Mouse (Mus musculus) limb, embryonic 10.5 days (tissue): ENCODE results near the gene Prss54. TPM values are rescaled to one million over a fixed set of nuclear protein-coding genes. Genes with fewer than 3 reads are reported as not detected.
A peak's percentile ranks its signal among the peaks of the same experiment; 100 is the strongest.

Experiments
- DNase-seq: peaks from one replicate; pipeline ENCODE4 v3.0.0-alpha.2; 2017; ENCODE audit warnings: low spot score
- H3K27ac ChIP-seq: fragments of 300-500 bp; sonication (generic); 2 replicates; pipeline ENCODE4 v1.5.1; 2016; ENCODE audit warnings: mild to moderate bottlenecking
- H3K27me3 ChIP-seq: fragments of 300-500 bp; sonication (generic); 2 replicates; pipeline ENCODE4 v1.6.1; 2016; ENCODE audit warnings: low read depth, mild to moderate bottlenecking; ENCODE audit not compliant: poor library complexity, severe bottlenecking
- H3K36me3 ChIP-seq: fragments of 300-500 bp; sonication (generic); 2 replicates; pipeline ENCODE4 v1.6.1; 2016; ENCODE audit warnings: mild to moderate bottlenecking, moderate library complexity
- H3K4me1 ChIP-seq: fragments of 300-500 bp; sonication (generic); 2 replicates; pipeline ENCODE4 v1.6.1; 2016
- H3K4me3 ChIP-seq: fragments of 300-500 bp; sonication (generic); 2 replicates; pipeline ENCODE4 v1.5.1; 2016; ENCODE audit warnings: mild to moderate bottlenecking, moderate library complexity
- H3K9me3 ChIP-seq: fragments of 300-500 bp; sonication (generic); replicated peaks from 2 replicates; pipeline ENCODE4 v1.6.1; 2016; ENCODE audit warnings: mild to moderate bottlenecking
- WGBS: fragments of 180-500 bp; shearing (Covaris S2); methylation state at CpG from one replicate; pipeline ENCODE4 v1.1.7; 2016; 5-methylcytosine and 5-hydroxymethylcytosine counted together
- polyA plus RNA-seq: library from polyadenylated mRNA; unstranded; fragments of >200 nt; fragmentation: Nextera tagmentation; extraction: Ambion mirVana; gene quantifications from 2 replicates; pipeline ENCODE4 v1.2.1, GENCODE M21; 2016

Gene Prss54
- polyA plus RNA-seq, 1 experiment from 2014 or later, result not detected

DNA sequence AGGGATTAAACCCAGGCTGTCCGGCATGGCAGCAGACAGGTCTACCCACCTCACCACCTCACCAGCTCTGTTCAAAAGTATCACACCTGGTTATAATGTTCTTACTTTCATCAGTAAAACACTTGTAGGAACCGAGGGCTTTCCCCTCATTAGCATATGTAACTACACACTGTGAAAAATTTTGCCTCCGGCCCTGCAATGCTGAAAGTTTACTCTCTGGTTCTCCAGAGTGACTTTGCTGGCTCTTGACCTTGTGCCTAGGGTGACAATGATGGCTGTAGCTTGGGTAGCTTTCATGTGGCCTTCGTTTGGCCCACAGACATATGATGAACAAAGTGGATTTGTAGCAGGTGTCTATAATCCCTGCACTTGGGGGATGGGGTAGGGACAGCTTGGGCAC is 29.2 kb downstream of the Prss54 start:
- WGBS, result 87% methylated on average over 4 of the region's 4 CpGs
- Histone ChIP-seq H3K27me3 (no peaks in the 10 kb centered on the region), H3K27ac (no peak overlapping the region), H3K4me1 (peaks cover 7% of the 10 kb centered on the region), H3K36me3 (no peaks in the 10 kb centered on the region), H3K9me3 (no peaks in the 10 kb centered on the region), H3K4me3 (no peak overlapping the region)
- no peak for DNase-seq

DNA sequence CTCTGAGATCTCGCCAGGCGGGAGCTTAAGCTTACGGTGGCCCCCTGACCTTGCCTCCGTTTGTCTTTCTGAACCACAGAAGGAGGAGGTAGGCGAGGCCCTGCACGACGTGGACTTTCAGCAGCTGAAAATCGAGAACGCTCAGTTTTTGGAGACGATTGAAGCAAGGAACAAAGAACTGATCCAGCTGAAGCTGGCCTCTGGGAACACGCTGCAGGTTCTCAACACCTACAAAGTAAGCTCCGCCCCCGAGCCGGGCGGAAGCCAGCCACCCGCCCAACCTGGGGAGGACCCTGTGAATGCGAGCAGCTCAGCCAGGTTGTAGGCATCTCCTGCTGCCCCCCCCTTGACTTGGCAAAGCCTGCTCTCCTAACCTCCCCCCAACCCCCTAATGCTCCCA is 30.3 kb downstream of the Prss54 start:
- DNase-seq, result no peak
- H3K27me3 ChIP-seq, result no peaks in the 10 kb centered on the region
- H3K36me3 ChIP-seq, result no peaks in the 10 kb centered on the region
- 76% methylated on average over 17 of the region's 17 CpGs for WGBS
- H3K27ac ChIP-seq, result no peak overlapping the region
- H3K9me3 ChIP-seq, result no peaks in the 10 kb centered on the region
- no peak overlapping the region for H3K4me3 ChIP-seq
- peaks cover 7% of the 10 kb centered on the region for H3K4me1 ChIP-seq

DNA sequence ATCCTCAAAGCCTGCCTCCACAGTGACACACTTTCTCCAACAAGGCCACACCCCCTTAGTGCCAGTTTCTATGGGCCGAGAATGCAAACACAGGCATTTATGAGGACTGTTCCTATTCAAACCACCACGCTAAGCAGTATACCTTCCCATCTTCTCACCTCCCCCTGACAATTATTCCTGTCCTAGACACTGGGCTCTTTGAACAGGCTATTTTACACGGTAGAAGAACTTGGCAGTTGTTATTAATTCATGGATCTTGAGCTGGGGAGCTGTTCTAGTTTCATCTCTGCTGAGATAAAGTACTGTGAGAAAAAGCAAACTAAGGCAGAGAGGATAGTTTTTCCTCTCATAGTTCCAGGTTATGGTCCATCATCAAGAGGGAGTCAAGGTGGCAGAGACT is 33.1 kb downstream of the Prss54 start:
- DNase-seq, result no peak
- Histone ChIP-seq H3K4me1 (peaks cover 6% of the 10 kb centered on the region), H3K4me3 (no peak overlapping the region), H3K36me3 (no peaks in the 10 kb centered on the region), H3K9me3 (no peaks in the 10 kb centered on the region), H3K27ac (no peak overlapping the region), H3K27me3 (no peaks in the 10 kb centered on the region)
- WGBS, result 88% methylated on average over 3 of the region's 3 CpGs

DNA sequence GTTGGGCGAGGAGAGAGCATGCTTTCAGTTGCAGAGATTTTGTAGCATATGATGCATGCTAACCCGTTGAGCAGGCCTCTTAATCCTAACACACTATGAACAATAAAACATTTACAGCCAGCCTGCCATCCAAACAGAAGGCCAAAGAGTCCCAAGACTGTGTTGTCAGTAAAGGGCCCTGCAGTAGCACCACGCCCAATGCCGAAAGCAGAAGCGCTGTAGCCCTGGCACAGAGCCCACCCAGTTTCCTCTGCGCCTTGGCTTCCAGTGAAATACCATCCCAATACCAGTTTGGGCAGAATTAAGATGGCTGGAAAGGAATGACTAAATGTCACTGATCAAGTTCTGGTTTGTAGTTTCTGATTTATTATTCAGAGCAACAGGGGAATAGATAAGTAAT is 33.9 kb downstream of the Prss54 start:
- Histone ChIP-seq H3K9me3 (no peaks in the 10 kb centered on the region), H3K4me3 (no peak overlapping the region), H3K4me1 (no peaks in the 10 kb centered on the region), H3K36me3 (no peaks in the 10 kb centered on the region), H3K27ac (no peak overlapping the region), H3K27me3 (no peaks in the 10 kb centered on the region)
- whole genome bisulfite sequencing, result 91% methylated on average over 6 of the region's 6 CpGs
- no peak for DNase-seq

DNA sequence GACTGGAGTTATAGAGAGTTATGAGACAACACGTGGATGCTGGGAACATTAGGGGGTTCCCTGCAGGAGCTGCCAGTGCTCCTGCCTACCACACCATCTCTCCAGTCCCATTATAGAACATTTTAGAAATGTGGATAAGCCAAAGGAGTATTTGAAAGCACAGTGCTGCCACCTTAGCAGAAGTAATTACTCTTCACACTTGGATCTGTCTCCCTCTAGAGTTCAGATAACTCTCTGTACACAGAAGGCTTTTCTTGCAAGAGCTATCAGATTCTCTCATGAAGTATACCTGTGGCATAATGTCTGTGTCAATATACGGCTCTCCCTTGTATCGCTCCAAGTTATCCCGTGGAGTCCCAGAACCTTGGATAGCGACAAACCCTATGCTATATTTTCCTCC is 36.7 kb downstream of the Prss54 start:
- no peaks in the 10 kb centered on the region for H3K4me1 ChIP-seq
- no peak for DNase-seq

DNA sequence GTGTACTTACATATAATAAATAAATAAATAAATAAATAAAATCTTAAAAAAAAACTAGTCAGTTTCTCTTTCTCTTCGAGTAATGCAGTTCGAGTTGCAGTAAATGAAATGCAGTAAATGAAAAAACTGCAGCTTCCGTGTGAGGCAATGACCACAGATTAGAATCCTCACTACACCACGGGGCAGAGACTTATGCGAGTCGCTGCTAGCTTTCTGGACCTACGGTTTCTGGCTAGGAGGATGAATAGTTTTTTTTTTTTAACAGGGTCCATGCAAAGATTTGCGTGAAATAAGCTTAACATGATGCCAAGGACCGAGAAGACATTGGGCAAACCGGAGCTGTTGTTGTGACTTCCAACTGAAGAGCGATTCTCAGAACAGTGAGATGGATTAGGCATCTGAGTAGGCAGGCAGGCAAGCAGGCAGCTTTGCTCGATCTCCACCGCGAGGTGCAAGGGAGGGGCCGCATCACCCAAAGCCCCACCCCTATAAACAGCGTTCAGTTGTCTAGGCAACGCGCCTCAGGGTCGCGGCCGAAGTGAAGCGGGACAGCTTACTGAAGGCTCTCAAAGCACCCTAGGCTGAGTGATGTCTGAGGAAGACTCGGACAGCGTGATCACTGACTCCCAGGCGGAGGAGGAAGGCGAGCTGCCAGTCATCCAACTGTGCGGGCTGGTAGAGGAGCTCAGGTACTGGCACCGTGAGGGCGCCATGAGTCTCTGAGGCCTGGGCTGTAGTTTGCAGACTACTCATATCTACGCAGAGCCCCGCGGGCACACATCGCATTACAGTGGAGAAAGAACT is 42.4 kb downstream of the Prss54 start, which contains the start of gene Ccdc113:
Gene Ccdc113 (plus strand): TSS at position 502 of the 804 bp plus-strand sequence.
- Histone ChIP-seq H3K36me3 (no peaks in the 10 kb centered on the region), H3K4me1 (peaks cover 6% of the 10 kb centered on the region; the same call in 1 of the 2 replicates), H3K27ac (no peak within 1 kb of the TSS), H3K4me3 (peak within 1 kb of the TSS; percentile 56), H3K27me3 (no peaks in the 10 kb centered on the region), H3K9me3 (no peaks in the 10 kb centered on the region)
- peak; percentile 71 for DNase-seq
- WGBS, result 13% methylated on average over 33 of the region's 33 CpGs

More for the DNA sequence above, 36.7 kb downstream of the Prss54 start:
- 84% methylated on average over 5 of the region's 5 CpGs for WGBS
- Histone ChIP-seq H3K4me3 (no peak overlapping the region), H3K27ac (no peak overlapping the region), H3K36me3 (no peaks in the 10 kb centered on the region), H3K27me3 (no peaks in the 10 kb centered on the region), H3K9me3 (no peaks in the 10 kb centered on the region)

DNA sequence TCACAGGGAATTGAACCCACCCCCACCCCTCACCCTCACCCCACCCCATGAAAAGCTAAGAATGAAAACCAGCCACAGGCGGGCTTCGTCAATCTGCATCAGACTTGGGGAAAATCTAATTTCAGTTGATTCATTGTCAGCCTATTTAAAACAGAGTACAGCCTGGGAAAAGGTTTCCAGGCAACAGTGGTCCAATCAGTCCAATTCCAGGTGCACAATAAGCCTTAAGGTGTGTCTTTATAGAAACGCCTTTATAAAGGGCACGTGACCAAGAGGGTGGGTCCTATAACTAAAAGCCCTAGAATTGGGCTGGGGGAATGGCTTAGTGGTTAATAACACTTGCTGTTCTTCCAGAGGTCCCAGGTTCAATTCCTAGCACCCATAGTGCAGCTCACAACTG is 43.9 kb downstream of the Prss54 start:
- no peaks in the 10 kb centered on the region for H3K36me3 ChIP-seq
- H3K27me3 ChIP-seq, result no peaks in the 10 kb centered on the region
- no peak overlapping the region for H3K27ac ChIP-seq
- H3K4me3 ChIP-seq, result no peak overlapping the region
- WGBS, result 72% methylated on average over 4 of the region's 4 CpGs
- DNase-seq, result no peak
- H3K4me1 ChIP-seq, result peaks cover 6% of the 10 kb centered on the region; the same call in 1 of the 2 replicates
- H3K9me3 ChIP-seq, result no peaks in the 10 kb centered on the region

DNA sequence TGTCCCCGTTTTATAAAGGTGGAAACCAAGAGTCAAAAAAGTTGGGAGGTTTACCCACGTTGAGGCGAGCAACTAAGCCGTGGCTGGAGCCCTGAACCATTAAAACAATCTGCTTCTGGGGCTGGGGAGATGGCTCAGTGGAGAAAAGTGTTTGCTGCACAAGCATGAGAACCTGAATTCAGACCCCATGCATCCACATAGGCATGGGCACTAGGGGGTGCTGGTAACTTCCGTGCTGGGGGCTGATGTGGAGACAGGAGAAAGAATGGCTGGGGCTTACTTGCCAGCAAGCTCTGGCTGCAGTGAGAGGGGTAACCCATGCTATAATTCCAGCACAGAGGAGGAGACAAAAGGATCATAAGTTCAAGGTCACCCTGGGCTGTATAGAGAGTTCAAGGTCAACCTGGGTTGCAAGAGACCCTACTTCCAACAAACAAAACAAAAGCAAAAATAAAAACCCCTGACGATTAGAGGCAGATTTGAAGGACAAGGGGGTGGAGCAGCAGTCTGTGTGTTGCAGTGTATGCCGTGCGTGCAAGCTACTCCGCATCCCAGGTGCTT is 47.3 kb downstream of the Prss54 start:
- Histone ChIP-seq H3K27ac (no peak overlapping the region), H3K27me3 (no peaks in the 10 kb centered on the region), H3K9me3 (no peaks in the 10 kb centered on the region), H3K4me1 (0 out of 2 replicates have a peak, but pooled peaks cover 2% of the 10 kb centered on the region), H3K36me3 (no peaks in the 10 kb centered on the region), H3K4me3 (no peak overlapping the region)
- DNase-seq, result no peak
- WGBS, result 71% methylated on average over 9 of the region's 9 CpGs

DNA sequence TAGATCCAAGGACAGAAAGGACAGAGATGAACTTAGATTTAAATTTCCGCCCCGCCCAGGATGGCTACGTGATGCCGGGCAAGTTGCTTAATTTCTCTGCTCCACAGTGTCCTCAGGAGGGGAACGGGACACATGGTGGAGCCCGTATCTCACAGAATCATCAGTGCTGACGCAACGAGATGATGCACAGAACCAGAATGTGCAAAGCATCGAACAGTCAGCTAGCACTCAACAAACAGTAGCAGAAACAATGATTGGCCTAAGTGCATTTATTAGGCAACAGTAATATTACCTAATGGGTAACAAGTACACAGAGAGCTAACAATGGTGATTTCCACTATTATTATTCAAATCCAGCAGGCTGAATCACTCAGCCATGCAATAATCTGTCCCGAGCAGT is 47.9 kb downstream of the Prss54 start:
- no peaks in the 10 kb centered on the region for H3K36me3 ChIP-seq
- no peak overlapping the region for H3K4me3 ChIP-seq
- no peaks in the 10 kb centered on the region for H3K4me1 ChIP-seq
- H3K27ac ChIP-seq, result no peak overlapping the region
- DNase-seq, result no peak
- H3K27me3 ChIP-seq, result no peaks in the 10 kb centered on the region
- no peaks in the 10 kb centered on the region for H3K9me3 ChIP-seq
- 89% methylated on average over 10 of the region's 10 CpGs for WGBS

DNA sequence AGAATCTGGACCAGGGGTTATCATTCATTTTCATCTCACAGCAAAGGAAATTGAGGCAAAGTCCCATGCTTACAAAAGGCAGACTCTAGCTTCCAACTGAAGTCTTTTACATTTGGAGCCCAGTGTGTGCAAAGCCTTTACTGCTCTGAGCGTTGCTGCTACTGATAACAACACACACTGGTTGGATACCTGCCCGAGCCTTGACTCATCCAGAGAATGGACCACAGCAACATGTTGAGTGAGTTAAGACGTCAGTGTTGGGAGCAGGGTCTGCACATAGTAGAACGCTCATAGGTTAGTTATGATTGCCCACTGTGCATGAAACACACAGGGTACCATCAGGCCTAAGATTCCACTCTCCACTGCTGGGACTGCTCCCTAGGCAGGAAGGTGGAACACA is 52.1 kb downstream of the Prss54 start:
- no peak for DNase-seq
- Histone ChIP-seq H3K4me1 (no peaks in the 10 kb centered on the region), H3K27me3 (no peaks in the 10 kb centered on the region), H3K36me3 (no peaks in the 10 kb centered on the region), H3K9me3 (no peaks in the 10 kb centered on the region), H3K27ac (no peak overlapping the region), H3K4me3 (no peak overlapping the region)
- 95% methylated on average over 4 of the region's 4 CpGs for WGBS

DNA sequence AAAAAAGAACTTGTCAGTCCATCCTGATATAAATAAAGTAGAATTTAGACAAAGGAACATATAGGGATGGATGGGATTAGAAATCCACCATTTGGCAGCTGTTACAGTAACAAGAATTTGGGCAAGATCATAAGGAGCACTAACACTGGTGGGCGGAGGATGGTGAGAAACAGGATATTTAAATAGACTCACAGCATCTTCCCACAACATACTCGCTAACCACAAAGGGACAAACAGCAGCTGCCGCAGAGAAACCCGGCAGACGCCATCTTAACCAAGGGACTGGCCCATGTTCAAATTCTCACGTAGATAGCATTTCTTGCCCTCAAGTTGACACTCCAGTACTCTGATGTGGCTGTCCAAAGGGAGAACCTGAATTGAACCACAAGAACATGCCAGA is 59.2 kb downstream of the Prss54 start:
- H3K27ac ChIP-seq, result no peak overlapping the region
- no peaks in the 10 kb centered on the region for H3K27me3 ChIP-seq
- H3K36me3 ChIP-seq, result no peaks in the 10 kb centered on the region
- DNase-seq, result no peak
- H3K4me1 ChIP-seq, result no peaks in the 10 kb centered on the region
- WGBS, result 94% methylated on average over 6 of the region's 6 CpGs
- H3K4me3 ChIP-seq, result no peak overlapping the region
- no peaks in the 10 kb centered on the region for H3K9me3 ChIP-seq

DNA sequence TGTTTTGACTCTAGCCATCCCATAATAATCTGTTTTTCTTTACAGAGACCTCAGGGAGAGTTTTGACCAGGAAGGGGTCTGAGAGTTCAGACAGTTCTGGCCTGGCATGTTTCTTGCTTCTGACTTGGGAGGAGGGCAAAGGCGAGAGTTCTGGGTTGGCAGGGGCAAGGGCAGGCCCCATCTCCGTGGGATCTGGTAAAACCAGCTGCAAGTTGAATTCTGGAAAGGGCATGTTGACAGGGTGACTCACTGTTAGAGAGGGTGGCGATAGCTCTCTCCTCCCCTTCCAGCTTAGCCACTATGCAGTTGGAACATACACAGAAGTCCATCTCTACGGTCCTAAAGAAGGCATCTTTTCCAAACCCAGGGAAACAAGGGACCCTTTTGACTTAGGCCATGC is 62.9 kb downstream of the Prss54 start:
- WGBS, result 82% methylated on average over 4 of the region's 4 CpGs
- no peak overlapping the region for H3K4me3 ChIP-seq
- H3K9me3 ChIP-seq, result no peaks in the 10 kb centered on the region
- H3K27ac ChIP-seq, result no peak overlapping the region
- H3K4me1 ChIP-seq, result no peaks in the 10 kb centered on the region
- DNase-seq, result no peak
- no peaks in the 10 kb centered on the region for H3K36me3 ChIP-seq
- no peaks in the 10 kb centered on the region for H3K27me3 ChIP-seq

DNA sequence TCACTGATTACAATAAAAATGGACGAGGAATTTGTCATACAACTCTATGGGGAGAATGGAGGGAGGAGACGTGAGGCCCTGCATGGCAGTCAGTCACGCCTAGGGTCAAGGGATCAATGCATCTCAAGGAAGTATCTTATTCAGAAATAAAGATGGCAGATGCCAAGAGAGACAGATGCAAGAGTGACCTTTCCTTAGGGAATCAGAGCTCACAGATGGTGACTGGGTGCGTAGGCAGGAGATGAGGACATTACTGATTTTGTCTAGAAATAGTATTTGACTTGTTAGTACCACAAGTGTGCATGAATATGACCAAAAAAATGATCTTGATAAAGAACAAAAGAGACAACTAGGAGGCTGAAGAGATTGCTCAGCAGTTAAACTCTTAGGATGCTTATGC is 63.9 kb downstream of the Prss54 start:
- DNase-seq, result no peak

More for the DNA sequence above, 63.9 kb downstream of the Prss54 start:
- no peak overlapping the region for H3K27ac ChIP-seq
- no peaks in the 10 kb centered on the region for H3K27me3 ChIP-seq
- WGBS, result 83% methylated on average over 4 of the region's 4 CpGs
- no peaks in the 10 kb centered on the region for H3K4me1 ChIP-seq
- no peak overlapping the region for H3K4me3 ChIP-seq
- no peaks in the 10 kb centered on the region for H3K9me3 ChIP-seq
- H3K36me3 ChIP-seq, result no peaks in the 10 kb centered on the region
